Mouse (Mus musculus): ENCODE results near the gene Gucy2d. TPM values are rescaled to one million over a fixed set of nuclear protein-coding genes. Genes with fewer than 3 reads are reported as not detected.

The Gucy2d gene
- polyA plus RNA-seq, 1 experiment from 2014 or later, result not detected

Other genes with a start within 250 kb of the Gucy2d start
- 0.16 and 0.39 TPM in 2 replicates for gene B3gnt6, start 240.9 kb upstream of the Gucy2d start, polyA plus RNA-seq (2014; fragmentation: Nextera tagmentation; extraction: Ambion mirVana)
- gene Acer3, start 119.2 kb upstream of the Gucy2d start, polyA plus RNA-seq (2014; fragmentation: Nextera tagmentation; extraction: Ambion mirVana), result 19.7 and 20.0 TPM in 2 replicates
- 10.8 and 11.3 TPM in 2 replicates for gene Tsku, start 79.1 kb upstream of the Gucy2d start, polyA plus RNA-seq (2014; fragmentation: Nextera tagmentation; extraction: Ambion mirVana)
- gene Lrrc32, start 48.9 kb downstream of the Gucy2d start, polyA plus RNA-seq (2014; fragmentation: Nextera tagmentation; extraction: Ambion mirVana), result 4.5 and 6.4 TPM in 2 replicates
- gene Emsy, start 216.4 kb downstream of the Gucy2d start, polyA plus RNA-seq (2014; fragmentation: Nextera tagmentation; extraction: Ambion mirVana), result 60.2 and 63.7 TPM in 2 replicates

Data from neural tube, embryonic 11.5 days (tissue).